Mouse (Mus musculus) CH12.LX (cell line): ENCODE data around the gene Nova2. TPM values are rescaled to one million over a fixed set of nuclear protein-coding genes. Genes with fewer than 3 reads are reported as not detected.
A peak's percentile ranks its signal among the peaks of the same experiment; 100 is the strongest.

Experiments
- DNase-seq: peaks from one replicate; pipeline ENCODE4 v3.0.0-alpha.2; 2013; ENCODE audit errors: extremely low read depth
- H3K27ac ChIP-seq: 2 replicates; pipeline ENCODE4 v1.5.1; 2012; ENCODE audit warnings: low read depth, mild to moderate bottlenecking, control low read depth, moderate library complexity; ENCODE audit not compliant: insufficient read depth
- H3K27me3 ChIP-seq: replicated peaks from 2 replicates; pipeline ENCODE3; 2012; ENCODE audit warnings: inconsistent platforms
- H3K36me3 ChIP-seq, 2 experiments: replicated peaks in 1 of 2; 2 replicates each; pipeline versions ENCODE3 to v1.6.1; 2012; ENCODE audit warnings: inconsistent platforms in 1 of 2, low read length in 1 of 2, mild to moderate bottlenecking in 1 of 2, mixed read lengths in 1 of 2, moderate library complexity in 1 of 2; ENCODE audit not compliant: control insufficient read depth in 1 of 2, insufficient read depth in 1 of 2
- H3K4me1 ChIP-seq, 2 experiments: 2 replicates each; pipeline ENCODE4 v1.6.1; 2012; ENCODE audit warnings: inconsistent platforms in 1 of 2, moderate library complexity in 1 of 2; ENCODE audit not compliant: insufficient read depth in 2 of 2, control insufficient read depth in 1 of 2
- H3K4me2 ChIP-seq: 2 replicates; pipeline ENCODE4 v1.6.1; 2012; ENCODE audit warnings: low read depth, mild to moderate bottlenecking, control low read depth; ENCODE audit not compliant: poor library complexity, insufficient read depth, severe bottlenecking
- H3K4me3 ChIP-seq, 3 experiments: fragments of 150-350 bp in 1 of 3; sonication (generic) in 1 of 3; replicated peaks in 1 of 3; 2 replicates each; pipeline versions ENCODE3 to v1.5.1; 2011 to 2012; ENCODE audit warnings: low read depth in 2 of 3, low read length in 2 of 3, mild to moderate bottlenecking in 2 of 3, moderate library complexity in 2 of 3, control low read depth in 1 of 3, improper control_type of control experiment in 1 of 3, inconsistent platforms in 1 of 3, mixed read lengths in 1 of 3; ENCODE audit not compliant: poor library complexity in 1 of 3
- H3K79me2 ChIP-seq: replicated peaks from 2 replicates; pipeline ENCODE4 v1.6.1; 2012; ENCODE audit warnings: mild to moderate bottlenecking, moderate library complexity; ENCODE audit not compliant: control insufficient read depth, poor library complexity, insufficient read depth, severe bottlenecking; ENCODE audit errors: extremely low read depth
- H3K9ac ChIP-seq: 2 replicates; pipeline ENCODE4 v1.6.1; 2012; ENCODE audit warnings: low read depth, mild to moderate bottlenecking, control low read depth, moderate library complexity; ENCODE audit not compliant: insufficient read depth
- H3K9me3 ChIP-seq: replicated peaks from 2 replicates; pipeline ENCODE3; 2012; ENCODE audit warnings: low read length, inconsistent platforms, mixed read lengths
- BHLHE40 ChIP-seq: IDR thresholded peaks from 2 replicates; pipeline ENCODE4 v1.6.1; 2011; ENCODE audit warnings: mild to moderate bottlenecking, low read depth, low read length, improper control_type of control experiment
- CHD1 ChIP-seq: IDR thresholded peaks from 2 replicates; pipeline ENCODE4 v1.6.1; 2012; ENCODE audit warnings: low read depth, low read length, improper control_type of control experiment, inconsistent platforms
- CHD2 ChIP-seq: IDR thresholded peaks from 2 replicates; pipeline ENCODE4 v1.6.1; 2011; ENCODE audit warnings: low read length, improper control_type of control experiment
- CTCF ChIP-seq, 2 experiments: IDR thresholded peaks in 1 of 2; conservative IDR thresholded peaks in 1 of 2; 2 replicates each; pipeline ENCODE4 v1.5.1; 2011 to 2012; ENCODE audit warnings: low read depth in 2 of 2, low read length in 2 of 2, improper control_type of control experiment in 1 of 2, inconsistent platforms in 1 of 2, mild to moderate bottlenecking in 1 of 2, moderate library complexity in 1 of 2
- E2F4 ChIP-seq: IDR thresholded peaks from 2 replicates; pipeline ENCODE4 v1.6.1; 2011; ENCODE audit warnings: low read depth, low read length, improper control_type of control experiment; ENCODE audit not compliant: insufficient replicate concordance
- ELF1 ChIP-seq: IDR thresholded peaks from 2 replicates; pipeline ENCODE4 v1.6.1; 2014; ENCODE audit warnings: low read depth, mild to moderate bottlenecking, inconsistent platforms, low read length, improper control_type of control experiment
- EP300 ChIP-seq: IDR thresholded peaks from 2 replicates; pipeline ENCODE4 v1.6.1; 2011; ENCODE audit warnings: low read length, improper control_type of control experiment
- ETS1 ChIP-seq: conservative IDR thresholded peaks from 2 replicates; pipeline ENCODE4 v1.6.1; 2012; ENCODE audit warnings: low read depth, mild to moderate bottlenecking, inconsistent platforms, low read length, improper control_type of control experiment, moderate library complexity
- GABPA ChIP-seq: IDR thresholded peaks from 2 replicates; pipeline ENCODE4 v1.6.1; 2012; ENCODE audit warnings: low read depth, low read length, improper control_type of control experiment, inconsistent platforms; ENCODE audit not compliant: insufficient replicate concordance
- HCFC1 ChIP-seq: IDR thresholded peaks from 2 replicates; pipeline ENCODE4 v1.6.1; 2012; ENCODE audit warnings: low read depth, mild to moderate bottlenecking, inconsistent platforms, low read length, improper control_type of control experiment
- IRF4 ChIP-seq: IDR thresholded peaks from 2 replicates; pipeline ENCODE4 v1.6.1; 2014; ENCODE audit warnings: low read depth, mild to moderate bottlenecking, inconsistent platforms, low read length, improper control_type of control experiment
- JUN ChIP-seq: IDR thresholded peaks from 2 replicates; pipeline ENCODE4 v1.6.1; 2011; ENCODE audit warnings: low read depth, mild to moderate bottlenecking, low read length, improper control_type of control experiment, moderate library complexity; ENCODE audit not compliant: insufficient read depth
- JUND ChIP-seq: conservative IDR thresholded peaks from 2 replicates; pipeline ENCODE4 v1.6.1; 2011; ENCODE audit warnings: low read depth, low read length, improper control_type of control experiment
- KAT2A ChIP-seq: IDR thresholded peaks from 2 replicates; pipeline ENCODE4 v1.6.1; 2012; ENCODE audit warnings: low read length, improper control_type of control experiment, inconsistent platforms; ENCODE audit not compliant: insufficient replicate concordance
- MAFK ChIP-seq: IDR thresholded peaks from 2 replicates; pipeline ENCODE4 v1.6.1; 2011; ENCODE audit warnings: low read length, improper control_type of control experiment; ENCODE audit not compliant: insufficient replicate concordance
- MAX ChIP-seq: IDR thresholded peaks from 2 replicates; pipeline ENCODE4 v1.6.1; 2011; ENCODE audit warnings: low read length, improper control_type of control experiment
- MAZ ChIP-seq: IDR thresholded peaks from 2 replicates; pipeline ENCODE4 v1.6.1; 2012; ENCODE audit warnings: low read depth, mild to moderate bottlenecking, inconsistent platforms, low read length, improper control_type of control experiment, moderate library complexity
- MEF2A ChIP-seq: IDR thresholded peaks from 2 replicates; pipeline ENCODE4 v1.6.1; 2014; ENCODE audit warnings: low read depth, mild to moderate bottlenecking, inconsistent platforms, low read length, improper control_type of control experiment, borderline replicate concordance
- MXI1 ChIP-seq: IDR thresholded peaks from 2 replicates; pipeline ENCODE4 v1.6.1; 2011; ENCODE audit warnings: mild to moderate bottlenecking, low read depth, low read length, improper control_type of control experiment
- MYC ChIP-seq: IDR thresholded peaks from 2 replicates; pipeline ENCODE4 v1.6.1; 2011; ENCODE audit warnings: low read depth, mild to moderate bottlenecking, improper control_type of control experiment, low read length
- NELFE ChIP-seq: IDR thresholded peaks from 2 replicates; pipeline ENCODE4 v1.6.1; 2011; ENCODE audit warnings: low read depth, low read length, improper control_type of control experiment
- NRF1 ChIP-seq: IDR thresholded peaks from 2 replicates; pipeline ENCODE4 v1.6.1; 2014; ENCODE audit warnings: low read depth, mild to moderate bottlenecking, inconsistent platforms, low read length, improper control_type of control experiment, moderate library complexity
- PAX5 ChIP-seq: IDR thresholded peaks from 2 replicates; pipeline ENCODE4 v1.6.1; 2012; ENCODE audit warnings: low read length, inconsistent platforms, mixed read lengths
- POLR2A ChIP-seq: IDR thresholded peaks from 2 replicates; pipeline ENCODE4 v1.6.1; 2011; ENCODE audit warnings: low read depth, mild to moderate bottlenecking, improper control_type of control experiment, low read length
- POLR2AphosphoS2 ChIP-seq: IDR thresholded peaks from 2 replicates; pipeline ENCODE4 v1.6.1; 2011; ENCODE audit warnings: low read depth, low read length, improper control_type of control experiment
- RAD21 ChIP-seq: IDR thresholded peaks from 2 replicates; pipeline ENCODE4 v1.6.1; 2011; ENCODE audit warnings: low read depth, mild to moderate bottlenecking, low read length, improper control_type of control experiment, moderate library complexity
- RCOR1 ChIP-seq: conservative IDR thresholded peaks from 2 replicates; pipeline ENCODE4 v1.6.1; 2012; ENCODE audit warnings: low read depth, mild to moderate bottlenecking, inconsistent platforms, low read length, improper control_type of control experiment
- SIN3A ChIP-seq: IDR thresholded peaks from 2 replicates; pipeline ENCODE4 v1.6.1; 2012; ENCODE audit warnings: low read length, improper control_type of control experiment, inconsistent platforms
- SMC3 ChIP-seq: IDR thresholded peaks from 2 replicates; pipeline ENCODE4 v1.6.1; 2011; ENCODE audit warnings: low read depth, low read length, improper control_type of control experiment
- TBP ChIP-seq: conservative IDR thresholded peaks from 2 replicates; pipeline ENCODE4 v1.6.1; 2011; ENCODE audit warnings: low read depth, low read length, improper control_type of control experiment
- TCF12 ChIP-seq: IDR thresholded peaks from 2 replicates; pipeline ENCODE4 v1.6.1; 2014; ENCODE audit warnings: low read depth, mild to moderate bottlenecking, inconsistent platforms, low read length, improper control_type of control experiment
- UBTF ChIP-seq: IDR thresholded peaks from 2 replicates; pipeline ENCODE4 v1.6.1; 2012; ENCODE audit warnings: low read depth, mild to moderate bottlenecking, inconsistent platforms, low read length, improper control_type of control experiment, moderate library complexity
- USF1 ChIP-seq: IDR thresholded peaks from 2 replicates; pipeline ENCODE4 v1.6.1; 2014; ENCODE audit warnings: low read depth, mild to moderate bottlenecking, inconsistent platforms, low read length, improper control_type of control experiment
- USF2 ChIP-seq: conservative IDR thresholded peaks from 2 replicates; pipeline ENCODE4 v1.6.1; 2011; ENCODE audit warnings: low read depth, low read length, improper control_type of control experiment
- ZC3H11A ChIP-seq: IDR thresholded peaks from 2 replicates; pipeline ENCODE4 v1.6.1; 2012; ENCODE audit warnings: low read depth, mild to moderate bottlenecking, inconsistent platforms, low read length, improper control_type of control experiment
- ZKSCAN1 ChIP-seq: IDR thresholded peaks from 2 replicates; pipeline ENCODE4 v1.6.1; 2012; ENCODE audit warnings: low read depth, inconsistent platforms, low read length, improper control_type of control experiment, borderline replicate concordance
- ZMIZ1 ChIP-seq: IDR thresholded peaks from 2 replicates; pipeline ENCODE4 v1.6.1; 2012; ENCODE audit warnings: low read depth, mild to moderate bottlenecking, inconsistent platforms, low read length, improper control_type of control experiment
- ZNF384 ChIP-seq: IDR thresholded peaks from 2 replicates; pipeline ENCODE4 v1.6.1; 2012; ENCODE audit warnings: low read depth, low read length, improper control_type of control experiment, inconsistent platforms
- dilution Hi-C: fragments of 300-500 bp; cut with MboI; formaldehyde crosslinking; loops from 2 replicates; pipeline ENCODE4 v1.14.3; 2020; ENCODE audit warnings: low sequenced_read_pairs; ENCODE audit not compliant: extremely low pct_unique_long_range_greater_than_20kb, extremely low pct_ligation_motif_present
- in situ Hi-C: fragments of 300-500 bp; cut with MboI; formaldehyde crosslinking; loops from 3 replicates; pipeline ENCODE4 v1.14.3; 2019; ENCODE audit warnings: low sequenced_read_pairs, low pct_ligation_motif_present, low pct_unique_long_range_greater_than_20kb, mixed read lengths
- polyA plus RNA-seq: library from polyadenylated mRNA; unstranded; fragments of >175 nt; gene quantifications from 2 replicates; pipeline ENCODE4 v1.2.1, GENCODE M21; 2012; ENCODE audit warnings: low read depth; ENCODE audit not compliant: insufficient read length
- total RNA-seq, 2 experiments: library from RNA; depleted of rRNA; stranded (reverse); fragments of 300-350 nt in 1 of 2; fragments of >200 nt in 1 of 2; gene quantifications; 2 replicates each; pipeline ENCODE4 v1.2.3; 2012 to 2014

Gene Nova2
- total and polyA plus RNA-seq, 3 experiments, result 0.04 TPM; not detected in 2

DNA sequence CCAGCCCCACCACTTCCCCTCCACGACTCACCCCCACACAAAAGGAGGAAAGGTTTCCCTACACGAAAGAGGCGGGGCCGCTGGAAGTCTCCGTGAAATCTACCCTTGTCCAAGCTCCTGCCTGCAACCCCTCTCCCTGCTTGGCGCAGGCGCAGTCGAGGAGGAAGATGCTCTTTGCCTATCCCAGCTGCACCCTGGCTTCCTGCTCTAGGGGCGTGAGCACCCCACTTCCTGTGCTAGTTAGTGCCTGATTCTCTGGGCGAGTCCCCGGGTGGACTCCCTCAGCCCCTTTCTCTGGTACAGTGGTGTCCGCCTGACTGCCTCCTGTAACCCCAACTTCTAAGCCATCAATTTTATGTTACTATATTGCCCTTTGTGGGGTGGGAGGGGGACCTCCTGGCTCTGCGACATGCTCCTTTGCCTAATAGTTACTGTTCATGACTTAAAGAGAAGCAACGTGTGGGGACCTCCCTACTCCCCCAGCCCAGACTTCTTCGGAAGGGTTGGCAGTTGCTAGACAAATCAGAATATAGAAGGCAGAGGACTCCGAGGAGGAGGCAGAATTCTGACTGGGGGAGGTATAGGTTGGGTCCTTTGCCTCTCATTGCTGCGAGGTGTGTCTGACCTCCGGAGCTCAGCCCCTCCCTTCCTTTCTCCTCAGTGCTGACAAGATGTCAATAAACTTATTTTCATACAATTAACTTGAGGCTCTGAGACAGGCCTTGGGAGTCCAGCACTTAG lies 75.5 kb downstream of the Nova2 start:
- peak overlapping the region; percentile 49 to 62 (median 59) for H3K4me3 ChIP-seq
- H3K4me1 ChIP-seq, result peaks cover 9 to 50% of the 10 kb centered on the region in 2 experiments; a peak in 2 of 4 replicates
- peaks cover 9 to 40% of the 10 kb centered on the region in 2 experiments for H3K36me3 ChIP-seq
- H3K27ac ChIP-seq, result peak overlapping the region; percentile 3; the same call in 1 of the 2 replicates
- peaks cover 4% of the 10 kb centered on the region for H3K9me3 ChIP-seq
- H3K9ac ChIP-seq, result peak overlapping the region; percentile 73
- in situ Hi-C loops (no loop called here), dilution Hi-C loops (no loop called here)
- H3K27me3 ChIP-seq, result no peaks in the 10 kb centered on the region
- TF ChIP-seq CHD1, result peak; percentile 84; the same call in 1 of the 2 replicates
- TF ChIP-seq SIN3A, result no peak; the same call in 1 of the 2 replicates
- TF ChIP-seq SMC3, result no peak
- TF ChIP-seq PAX5, result no peak
- TF ChIP-seq ELF1, result peak; percentile 78
- no peak for TF ChIP-seq ZKSCAN1
- no peak for TF ChIP-seq RAD21
- no peak for TF ChIP-seq USF2
- TF ChIP-seq UBTF, result no peak
- no peak for TF ChIP-seq CHD2
- TF ChIP-seq POLR2A, result peak; percentile 46; the same call in 1 of the 2 replicates
- no peak for TF ChIP-seq MEF2A
- TF ChIP-seq BHLHE40, result no peak
- no peak for TF ChIP-seq GABPA
- TF ChIP-seq IRF4, result no peak
- TF ChIP-seq MYC, result no peak
- TF ChIP-seq RCOR1, result no peak
- no peak for TF ChIP-seq ETS1
- no peak for TF ChIP-seq JUND
- no peak; the same call in 1 of the 2 replicates for TF ChIP-seq MAZ
- peak; percentile 81 for TF ChIP-seq NRF1
- TF ChIP-seq HCFC1, result peak; percentile 61
- TF ChIP-seq MAFK, result no peak
- TF ChIP-seq E2F4, result no peak
- no peak for TF ChIP-seq TCF12
- no peak for TF ChIP-seq ZC3H11A
- TF ChIP-seq POLR2AphosphoS2, result no peak
- no peak for TF ChIP-seq CTCF (conservative IDR thresholded peaks at IDR 0.05 in 1 of 2, IDR thresholded peaks at IDR 0.05 in 1 of 2; ENCODE audit: low read depth in 2 of 2, low read length in 2 of 2)
- 0 out of 2 replicates have a peak, but pooled peaks have one; percentile 9 for TF ChIP-seq ZMIZ1
- TF ChIP-seq USF1, result no peak
- TF ChIP-seq MXI1, result peak; percentile 28; the same call in 1 of the 2 replicates
- TF ChIP-seq KAT2A, result no peak
- peak; percentile 13; the same call in 1 of the 2 replicates for TF ChIP-seq NELFE
- no peak for TF ChIP-seq MAX
- no peak for TF ChIP-seq ZNF384
- no peak for TF ChIP-seq JUN
- 0 out of 2 replicates have a peak, but pooled peaks have one; percentile 32 for TF ChIP-seq TBP
- no peak for TF ChIP-seq EP300
- peak overlapping the region; percentile 64 for H3K4me2 ChIP-seq
- DNase-seq, result peak; percentile 85
- no peaks in the 10 kb centered on the region for H3K79me2 ChIP-seq
